Mouse (Mus musculus) embryo, embryonic 9.5 days (tissue): Measurements from ENCODE around the gene Nt5c2.

ENCODE experiments used
- DNase-seq: peaks from one replicate; pipeline ENCODE4 v3.0.0-alpha.2; 2017; ENCODE audit errors: extremely low spot score

Nt5c2 gene

GRCm38 (mm10) chr19:47014447-47015381 is at the start of gene Nt5c2, which contains the start of gene Ina:
Gene Nt5c2 (minus strand): TSS chr19:47015153.
Gene Ina (plus strand): TSS chr19:47014698.
- peak; percentile 54 for DNase-seq

- DNase-seq: no peak
Measured at GRCm38 (mm10) chr19:47057684-47058083, 42.7 kb upstream of the Nt5c2 start.

GRCm38 (mm10) chr19:47053471-47053870 is 38.5 kb upstream of the Nt5c2 start:
- no peak for DNase-seq

- DNase-seq: no peak
Measured at GRCm38 (mm10) chr19:47052927-47053326, 38.0 kb upstream of the Nt5c2 start.

- peak; percentile 87 for DNase-seq
Measured at GRCm38 (mm10) chr19:47050271-47051032, 35.5 kb upstream of the Nt5c2 start, which contains the start of gene Pcgf6. Gene Pcgf6 (minus strand): TSS chr19:47050906.

- DNase-seq: no peak
Measured at GRCm38 (mm10) chr19:47049840-47050239, 34.9 kb upstream of the Nt5c2 start.

GRCm38 (mm10) chr19:47049061-47049460 is 34.1 kb upstream of the Nt5c2 start:
- no peak for DNase-seq

- DNase-seq: no peak
Measured at GRCm38 (mm10) chr19:47047236-47047833, 32.4 kb upstream of the Nt5c2 start.

GRCm38 (mm10) chr19:47046343-47046742 is 31.4 kb upstream of the Nt5c2 start:
- DNase-seq: no peak

GRCm38 (mm10) chr19:47043608-47044007 is 28.7 kb upstream of the Nt5c2 start:
- no peak for DNase-seq

GRCm38 (mm10) chr19:47040720-47041473 is 25.9 kb upstream of the Nt5c2 start:
- no peak for DNase-seq

GRCm38 (mm10) chr19:47036596-47036995 is 21.6 kb upstream of the Nt5c2 start:
- DNase-seq: no peak

GRCm38 (mm10) chr19:47034916-47035315 is 20.0 kb upstream of the Nt5c2 start:
- no peak for DNase-seq

- no peak for DNase-seq
Measured at GRCm38 (mm10) chr19:47031770-47032169, 16.8 kb upstream of the Nt5c2 start.

GRCm38 (mm10) chr19:47029796-47030195 is 14.8 kb upstream of the Nt5c2 start:
- no peak for DNase-seq

GRCm38 (mm10) chr19:47026513-47026912 is 11.6 kb upstream of the Nt5c2 start:
- DNase-seq: no peak

- no peak for DNase-seq
Measured at GRCm38 (mm10) chr19:47024954-47025353, 10.0 kb upstream of the Nt5c2 start.

- DNase-seq: no peak
Measured at GRCm38 (mm10) chr19:47023546-47023945, 8.6 kb upstream of the Nt5c2 start.

- DNase-seq: no peak
Measured at GRCm38 (mm10) chr19:47022709-47023108, 7.8 kb upstream of the Nt5c2 start.

- DNase-seq: peak; percentile 37
Measured at GRCm38 (mm10) chr19:47019326-47019725, 4.4 kb upstream of the Nt5c2 start.

GRCm38 (mm10) chr19:47018330-47018729 is 3.4 kb upstream of the Nt5c2 start:
- no peak for DNase-seq
